Mouse (Mus musculus): ENCODE results near the gene Chst8. TPM values are rescaled to one million over a fixed set of nuclear protein-coding genes. Genes with fewer than 3 reads are reported as not detected.

Chst8 gene
- polyA plus RNA-seq, 1 experiment from 2014 or later = 2.6 TPM

DNA sequence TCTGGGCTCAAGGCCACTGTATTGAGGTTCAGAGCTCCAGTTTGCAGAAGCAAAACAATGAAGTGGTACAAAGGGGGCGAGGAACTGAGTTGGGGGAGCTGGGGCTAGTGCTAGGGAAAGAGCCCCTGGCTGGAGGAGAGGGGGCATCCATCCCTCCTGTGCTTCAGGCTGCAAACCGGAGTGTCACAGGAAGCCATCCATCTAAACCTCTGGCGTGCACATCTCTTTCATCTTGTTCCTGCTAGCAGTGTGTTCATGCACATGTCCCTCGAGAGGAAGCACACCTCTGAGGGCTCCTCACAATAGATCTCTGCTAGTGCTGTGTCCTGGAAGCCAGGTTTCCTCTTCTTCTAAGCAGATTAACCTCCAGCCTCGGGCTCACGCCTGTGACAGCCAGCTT is 65.9 kb downstream of the Chst8 start:
- no peaks in the 10 kb centered on the region for H3K9me3 ChIP-seq (ENCODE audit: control insufficient read depth, low read length)
- H3K4me3 ChIP-seq (ENCODE audit: low read depth, low read length) = no peak overlapping the region
- H3K27me3 ChIP-seq (ENCODE audit: control insufficient read depth, insufficient read depth, low read length) = no peaks in the 10 kb centered on the region
- peaks cover 9% of the 10 kb centered on the region; the same call in 1 of the 2 replicates for H3K4me1 ChIP-seq (ENCODE audit: control insufficient read depth, insufficient read depth, low read length)
- H3K4me2 ChIP-seq (ENCODE audit: low read depth, severe bottlenecking) = no peak overlapping the region
- no peak for ATAC-seq (ENCODE audit: insufficient number of reproducible peaks, low FRiP score, low TSS enrichment, low read depth)
- no peak overlapping the region for H3K27ac ChIP-seq (replicated peaks; ENCODE audit: low read depth, low read length)
- 19% methylated on average over 6 of the region's 6 CpGs for WGBS
- H3K9ac ChIP-seq (ENCODE audit: low read length) = 0 out of 2 replicates have a peak overlapping the region, but pooled peaks have one; percentile 14
- no peaks in the 10 kb centered on the region for H3K36me3 ChIP-seq (ENCODE audit: control insufficient read depth, insufficient read depth, low read length)
- DNase-seq (ENCODE audit: low spot score) = no peak

DNA sequence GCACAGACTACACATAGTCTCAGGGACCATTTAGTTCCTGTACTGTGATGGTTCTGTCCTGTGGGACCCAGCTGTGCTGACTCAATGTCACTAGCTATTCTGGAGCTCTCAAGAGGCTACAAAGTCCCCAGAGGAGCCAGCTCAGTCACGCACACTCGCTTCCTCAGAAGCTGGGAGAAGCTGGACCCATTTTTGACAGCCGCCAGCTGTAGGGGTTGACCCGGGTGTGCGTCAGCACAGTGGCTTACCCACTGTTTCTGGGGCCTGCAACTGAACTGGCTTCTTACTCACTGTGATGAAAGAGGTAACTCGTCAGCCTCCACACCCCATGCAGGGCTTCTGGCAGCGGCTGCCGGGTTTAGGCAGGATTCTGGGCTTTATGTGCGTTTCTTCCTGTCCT is 66.3 kb downstream of the Chst8 start:
- no peak overlapping the region for H3K4me2 ChIP-seq (ENCODE audit: low read depth, severe bottlenecking)
- ATAC-seq (ENCODE audit: insufficient number of reproducible peaks, low FRiP score, low TSS enrichment, low read depth) = no peak
- no peak overlapping the region for H3K4me3 ChIP-seq (ENCODE audit: low read depth, low read length)
- H3K4me1 ChIP-seq (ENCODE audit: control insufficient read depth, insufficient read depth, low read length) = peaks cover 9% of the 10 kb centered on the region; the same call in 1 of the 2 replicates
- H3K27me3 ChIP-seq (ENCODE audit: control insufficient read depth, insufficient read depth, low read length) = no peaks in the 10 kb centered on the region
- WGBS = 47% methylated on average over 9 of the region's 9 CpGs
- H3K9me3 ChIP-seq (ENCODE audit: control insufficient read depth, low read length) = no peaks in the 10 kb centered on the region
- no peaks in the 10 kb centered on the region for H3K36me3 ChIP-seq (ENCODE audit: control insufficient read depth, insufficient read depth, low read length)
- DNase-seq (ENCODE audit: low spot score) = no peak
- H3K27ac ChIP-seq (replicated peaks; ENCODE audit: low read depth, low read length) = no peak overlapping the region
- 0 out of 2 replicates have a peak overlapping the region, but pooled peaks have one; percentile 14 for H3K9ac ChIP-seq (ENCODE audit: low read length)

- Histone ChIP-seq H3K36me3 (ENCODE audit: control insufficient read depth, insufficient read depth, low read length) (no peaks in the 10 kb centered on the region), H3K27me3 (ENCODE audit: control insufficient read depth, insufficient read depth, low read length) (no peaks in the 10 kb centered on the region), H3K4me3 (ENCODE audit: low read depth, low read length) (no peak overlapping the region), H3K9me3 (ENCODE audit: control insufficient read depth, low read length) (no peaks in the 10 kb centered on the region), H3K9ac (ENCODE audit: low read length) (no peak overlapping the region), H3K4me2 (ENCODE audit: low read depth, severe bottlenecking) (no peak overlapping the region), H3K4me1 (ENCODE audit: control insufficient read depth, insufficient read depth, low read length) (peaks cover 7% of the 10 kb centered on the region; the same call in 1 of the 2 replicates), H3K27ac (replicated peaks; ENCODE audit: low read depth, low read length) (no peak overlapping the region)
- WGBS = 49% methylated on average over 9 of the region's 9 CpGs
- DNase-seq (ENCODE audit: low spot score) (no peak), ATAC-seq (ENCODE audit: insufficient number of reproducible peaks, low FRiP score, low TSS enrichment, low read depth) (0 out of 2 replicates have a peak, but pooled peaks have one; percentile 37)
Measured at GRCm38 (mm10) chr7:34745426-34745825, 67.1 kb downstream of the Chst8 start.

GRCm38 (mm10) chr7:34744994-34745393 is 67.5 kb downstream of the Chst8 start:
- H3K4me1 ChIP-seq (ENCODE audit: control insufficient read depth, insufficient read depth, low read length) = peaks cover 7% of the 10 kb centered on the region; the same call in 1 of the 2 replicates
- no peak overlapping the region for H3K27ac ChIP-seq (replicated peaks; ENCODE audit: low read depth, low read length)
- ATAC-seq (ENCODE audit: insufficient number of reproducible peaks, low FRiP score, low TSS enrichment, low read depth) = no peak
- no peak overlapping the region for H3K9ac ChIP-seq (ENCODE audit: low read length)
- no peaks in the 10 kb centered on the region for H3K9me3 ChIP-seq (ENCODE audit: control insufficient read depth, low read length)
- H3K4me3 ChIP-seq (ENCODE audit: low read depth, low read length) = no peak overlapping the region
- WGBS = 80% methylated on average over 8 of the region's 8 CpGs
- no peaks in the 10 kb centered on the region for H3K27me3 ChIP-seq (ENCODE audit: control insufficient read depth, insufficient read depth, low read length)
- H3K4me2 ChIP-seq (ENCODE audit: low read depth, severe bottlenecking) = no peak overlapping the region
- no peaks in the 10 kb centered on the region for H3K36me3 ChIP-seq (ENCODE audit: control insufficient read depth, insufficient read depth, low read length)
- no peak for DNase-seq (ENCODE audit: low spot score)

GRCm38 (mm10) chr7:34743411-34744085 is 69.0 kb downstream of the Chst8 start:
- H3K9me3 ChIP-seq (ENCODE audit: control insufficient read depth, low read length) = no peaks in the 10 kb centered on the region; the same call in 1 of the 2 replicates
- H3K27me3 ChIP-seq (ENCODE audit: control insufficient read depth, insufficient read depth, low read length) = no peaks in the 10 kb centered on the region
- no peaks in the 10 kb centered on the region for H3K36me3 ChIP-seq (ENCODE audit: control insufficient read depth, insufficient read depth, low read length)
- H3K9ac ChIP-seq (ENCODE audit: low read length) = no peak overlapping the region
- no peak overlapping the region for H3K4me2 ChIP-seq (ENCODE audit: low read depth, severe bottlenecking)
- DNase-seq (ENCODE audit: low spot score) (no peak), ATAC-seq (ENCODE audit: insufficient number of reproducible peaks, low FRiP score, low TSS enrichment, low read depth) (no peak)
- 76% methylated on average over 8 of the region's 8 CpGs for WGBS
- no peak overlapping the region for H3K27ac ChIP-seq (replicated peaks; ENCODE audit: low read depth, low read length)
- peaks cover 7% of the 10 kb centered on the region; the same call in 1 of the 2 replicates for H3K4me1 ChIP-seq (ENCODE audit: control insufficient read depth, insufficient read depth, low read length)
- H3K4me3 ChIP-seq (ENCODE audit: low read depth, low read length) = no peak overlapping the region

GRCm38 (mm10) chr7:34739371-34739770 is 73.1 kb downstream of the Chst8 start:
- WGBS = 97% methylated on average over 8 of the region's 8 CpGs

GRCm38 (mm10) chr7:34737206-34737605 is 75.3 kb downstream of the Chst8 start:
- no peak overlapping the region for H3K4me3 ChIP-seq (ENCODE audit: low read depth, low read length)
- no peak overlapping the region for H3K4me2 ChIP-seq (ENCODE audit: low read depth, severe bottlenecking)
- 73% methylated on average over 6 of the region's 6 CpGs for WGBS
- no peaks in the 10 kb centered on the region for H3K27me3 ChIP-seq (ENCODE audit: control insufficient read depth, insufficient read depth, low read length)
- no peak overlapping the region for H3K27ac ChIP-seq (replicated peaks; ENCODE audit: low read depth, low read length)
- H3K36me3 ChIP-seq (ENCODE audit: control insufficient read depth, insufficient read depth, low read length) = no peaks in the 10 kb centered on the region
- DNase-seq (ENCODE audit: low spot score) = no peak
- no peaks in the 10 kb centered on the region; the same call in 1 of the 2 replicates for H3K9me3 ChIP-seq (ENCODE audit: control insufficient read depth, low read length)
- no peaks in the 10 kb centered on the region for H3K4me1 ChIP-seq (ENCODE audit: control insufficient read depth, insufficient read depth, low read length)
- no peak overlapping the region for H3K9ac ChIP-seq (ENCODE audit: low read length)
- ATAC-seq (ENCODE audit: insufficient number of reproducible peaks, low FRiP score, low TSS enrichment, low read depth) = no peak

More at GRCm38 (mm10) chr7:34739371-34739770, 73.1 kb downstream of the Chst8 start:
- DNase-seq (ENCODE audit: low spot score) = no peak
- Histone ChIP-seq H3K36me3 (ENCODE audit: control insufficient read depth, insufficient read depth, low read length) (no peaks in the 10 kb centered on the region), H3K9me3 (ENCODE audit: control insufficient read depth, low read length) (no peaks in the 10 kb centered on the region; the same call in 1 of the 2 replicates), H3K4me1 (ENCODE audit: control insufficient read depth, insufficient read depth, low read length) (no peaks in the 10 kb centered on the region), H3K27ac (replicated peaks; ENCODE audit: low read depth, low read length) (no peak overlapping the region), H3K27me3 (ENCODE audit: control insufficient read depth, insufficient read depth, low read length) (no peaks in the 10 kb centered on the region), H3K9ac (ENCODE audit: low read length) (no peak overlapping the region), H3K4me2 (ENCODE audit: low read depth, severe bottlenecking) (no peak overlapping the region), H3K4me3 (ENCODE audit: low read depth, low read length) (no peak overlapping the region)
- ATAC-seq (ENCODE audit: insufficient number of reproducible peaks, low FRiP score, low TSS enrichment, low read depth) = no peak

- no peak for DNase-seq (ENCODE audit: low spot score)
- no peak overlapping the region for H3K27ac ChIP-seq (replicated peaks; ENCODE audit: low read depth, low read length)
- H3K4me3 ChIP-seq (ENCODE audit: low read depth, low read length) = no peak overlapping the region
- 90% methylated on average over 6 of the region's 6 CpGs for WGBS
- no peak overlapping the region for H3K4me2 ChIP-seq (ENCODE audit: low read depth, severe bottlenecking)
- no peaks in the 10 kb centered on the region for H3K36me3 ChIP-seq (ENCODE audit: control insufficient read depth, insufficient read depth, low read length)
- H3K9me3 ChIP-seq (ENCODE audit: control insufficient read depth, low read length) = no peaks in the 10 kb centered on the region; the same call in 1 of the 2 replicates
- ATAC-seq (ENCODE audit: insufficient number of reproducible peaks, low FRiP score, low TSS enrichment, low read depth) = no peak
- no peaks in the 10 kb centered on the region for H3K27me3 ChIP-seq (ENCODE audit: control insufficient read depth, insufficient read depth, low read length)
- no peaks in the 10 kb centered on the region for H3K4me1 ChIP-seq (ENCODE audit: control insufficient read depth, insufficient read depth, low read length)
- H3K9ac ChIP-seq (ENCODE audit: low read length) = no peak overlapping the region
Measured at GRCm38 (mm10) chr7:34734348-34734747, 78.2 kb downstream of the Chst8 start.
